Mouse (Mus musculus): ENCODE results near the gene Tnf.

GRCm38 (mm10) chr17:35193881-35194843 lies 7.6 kb downstream of the Tnf start, which contains the start of gene Ltb:
- no peak for TF ChIP-seq CTCF (IDR thresholded peaks at IDR 0.05; ENCODE audit: low read depth)
- no peak for TF ChIP-seq EP300 (IDR thresholded peaks at IDR 0.05; ENCODE audit: low read depth)

All from heart, postnatal 0 days (tissue).